Mouse (Mus musculus): ENCODE data around the gene Col4a4. TPM values are rescaled to one million over a fixed set of nuclear protein-coding genes. Genes with fewer than 3 reads are reported as not detected.

Gene Col4a4
- under 1 TPM; 0.73 to 0.90 (median 0.81) TPM for total RNA-seq (2022)

GRCm38 (mm10) chr1:82586713-82587399 lies at the start of gene Col4a4, which contains the start of gene Col4a3:
TSS of gene Col4a4 (minus strand) at chr1:82586849.
TSS of gene Col4a3 (plus strand) at chr1:82586921.
- no peak for DNase-seq (ENCODE audit: low spot score in 2 of 2)

- DNase-seq (ENCODE audit: low spot score in 2 of 2): no peak
Measured at GRCm38 (mm10) chr1:82636321-82636720, 49.7 kb upstream of the Col4a4 start.

GRCm38 (mm10) chr1:82635254-82635620 lies 48.6 kb upstream of the Col4a4 start:
- no peak for DNase-seq (ENCODE audit: low spot score in 2 of 2)

GRCm38 (mm10) chr1:82634545-82635253 lies 48.0 kb upstream of the Col4a4 start:
- DNase-seq (ENCODE audit: low spot score in 2 of 2): peak; percentile 30 to 44

- no peak for DNase-seq (ENCODE audit: low spot score in 2 of 2)
Measured at GRCm38 (mm10) chr1:82631169-82631792, 44.6 kb upstream of the Col4a4 start.

- no peak for DNase-seq (ENCODE audit: low spot score in 2 of 2)
Measured at GRCm38 (mm10) chr1:82629495-82629894, 42.8 kb upstream of the Col4a4 start.

- no peak for DNase-seq (ENCODE audit: low spot score in 2 of 2)
Measured at GRCm38 (mm10) chr1:82627652-82628051, 41.0 kb upstream of the Col4a4 start.

GRCm38 (mm10) chr1:82625474-82625873 lies 38.8 kb upstream of the Col4a4 start:
- DNase-seq (ENCODE audit: low spot score in 2 of 2): no peak

- DNase-seq (ENCODE audit: low spot score in 2 of 2): no peak
Measured at GRCm38 (mm10) chr1:82624934-82625333, 38.3 kb upstream of the Col4a4 start.

- DNase-seq (ENCODE audit: low spot score in 2 of 2): no peak
Measured at GRCm38 (mm10) chr1:82619981-82620380, 33.3 kb upstream of the Col4a4 start.

- no peak for DNase-seq (ENCODE audit: low spot score in 2 of 2)
Measured at GRCm38 (mm10) chr1:82618592-82618991, 31.9 kb upstream of the Col4a4 start.

- DNase-seq (ENCODE audit: low spot score in 2 of 2): no peak
Measured at GRCm38 (mm10) chr1:82618001-82618400, 31.4 kb upstream of the Col4a4 start.

- no peak for DNase-seq (ENCODE audit: low spot score in 2 of 2)
Measured at GRCm38 (mm10) chr1:82612061-82612660, 25.5 kb upstream of the Col4a4 start.

GRCm38 (mm10) chr1:82608646-82609262 lies 22.1 kb upstream of the Col4a4 start:
- no peak for DNase-seq (ENCODE audit: low spot score in 2 of 2)

- no peak for DNase-seq (ENCODE audit: low spot score in 2 of 2)
Measured at GRCm38 (mm10) chr1:82605856-82606255, 19.2 kb upstream of the Col4a4 start.

GRCm38 (mm10) chr1:82605347-82605746 lies 18.7 kb upstream of the Col4a4 start:
- no peak for DNase-seq (ENCODE audit: low spot score in 2 of 2)

GRCm38 (mm10) chr1:82603198-82603950 lies 16.7 kb upstream of the Col4a4 start:
- no peak for DNase-seq (ENCODE audit: low spot score in 2 of 2)

- DNase-seq (ENCODE audit: low spot score in 2 of 2): no peak
Measured at GRCm38 (mm10) chr1:82596864-82597596, 10.4 kb upstream of the Col4a4 start.

GRCm38 (mm10) chr1:82590266-82590665 lies 3.6 kb upstream of the Col4a4 start:
- DNase-seq (ENCODE audit: low spot score in 2 of 2): no peak

- DNase-seq (ENCODE audit: low spot score in 2 of 2): no peak
Measured at GRCm38 (mm10) chr1:82585981-82586380, 668 bp downstream of the Col4a4 start.

All from layer of hippocampus, adult 8-10 months (tissue).